Mouse (Mus musculus) bone marrow macrophage, adult 2 months (primary cell): Measurements from ENCODE around the gene BC025920.

Experiments used
- CTCF ChIP-seq: IDR thresholded peaks from 2 replicates; pipeline ENCODE4 v1.5.1; 2012; ENCODE audit warnings: low read depth, mild to moderate bottlenecking, low read length, moderate library complexity
- POLR2A ChIP-seq: IDR thresholded peaks from 2 replicates; pipeline ENCODE4 v1.6.1; 2012; ENCODE audit warnings: mild to moderate bottlenecking, low read depth, low read length, borderline replicate concordance

- TF ChIP-seq CTCF (no peak), POLR2A (no peak)
Measured at GRCm38 (mm10) chr10:81598871-81599270, 7.2 kb upstream of the BC025920 start.
